Mouse (Mus musculus): ENCODE data around the gene Vdr. TPM values are rescaled to one million over a fixed set of nuclear protein-coding genes. Genes with fewer than 3 reads are reported as not detected.

Gene Vdr
- polyA plus RNA-seq (2015; fragmentation: Nextera tagmentation; extraction: Ambion mirVana), result 20.6 and 22.5 TPM in 2 replicates

GRCm38 (mm10) chr15:97910530-97910929, at the start of gene Vdr:
Vdr (minus strand) TSS chr15:97910630.
- no peak for TF ChIP-seq CTCF (IDR thresholded peaks at IDR 0.05; ENCODE audit: low read depth)
- no peak within 1 kb of the TSS for H3K9ac ChIP-seq (ENCODE audit: low read depth, low read length)
- H3K4me1 ChIP-seq (replicated peaks; ENCODE audit: insufficient read depth, low read length), result peaks cover 17% of the 10 kb centered on the region
- no peak for ATAC-seq (replicated peaks; ENCODE audit: low FRiP score, low read depth)
- no peaks in the 10 kb centered on the region for H3K9me3 ChIP-seq (replicated peaks; ENCODE audit: low read length)
- no peak for DNase-seq (ENCODE audit: low spot score)
- H3K4me2 ChIP-seq (ENCODE audit: low read length), result no peak within 1 kb of the TSS
- 94% methylated on average over 2 of the region's 2 CpGs for WGBS
- no peak within 1 kb of the TSS for H3K27ac ChIP-seq
- no peaks in the 10 kb centered on the region for H3K36me3 ChIP-seq (ENCODE audit: insufficient read depth, low read length)
- no peaks in the 10 kb centered on the region for H3K27me3 ChIP-seq (ENCODE audit: insufficient read depth, low read length)
- H3K4me3 ChIP-seq (replicated peaks; ENCODE audit: low read depth, low read length), result no peak within 1 kb of the TSS

- H3K9ac ChIP-seq (ENCODE audit: low read depth, low read length), result no peak overlapping the region
- ATAC-seq (replicated peaks; ENCODE audit: low FRiP score, low read depth), result no peak
Observed at GRCm38 (mm10) chr15:97956416-97956815, 46.0 kb upstream of the Vdr start.

GRCm38 (mm10) chr15:97955742-97956141, 45.3 kb upstream of the Vdr start:
- Histone ChIP-seq H3K9ac (ENCODE audit: low read depth, low read length) (no peak overlapping the region), H3K9me3 (replicated peaks; ENCODE audit: low read length) (no peaks in the 10 kb centered on the region), H3K4me1 (replicated peaks; ENCODE audit: insufficient read depth, low read length) (no peaks in the 10 kb centered on the region), H3K27ac (no peak overlapping the region), H3K27me3 (ENCODE audit: insufficient read depth, low read length) (no peaks in the 10 kb centered on the region), H3K36me3 (ENCODE audit: insufficient read depth, low read length) (no peaks in the 10 kb centered on the region), H3K4me2 (ENCODE audit: low read length) (no peak overlapping the region), H3K4me3 (replicated peaks; ENCODE audit: low read depth, low read length) (no peak overlapping the region)
- 25% methylated on average over 4 of the region's 4 CpGs for WGBS
- no peak for ATAC-seq (replicated peaks; ENCODE audit: low FRiP score, low read depth)
- no peak for TF ChIP-seq CTCF (IDR thresholded peaks at IDR 0.05; ENCODE audit: low read depth)
- no peak for DNase-seq (ENCODE audit: low spot score)

More at GRCm38 (mm10) chr15:97956416-97956815, 46.0 kb upstream of the Vdr start:
- DNase-seq (ENCODE audit: low spot score), result no peak
- no peaks in the 10 kb centered on the region for H3K9me3 ChIP-seq (replicated peaks; ENCODE audit: low read length)
- H3K4me3 ChIP-seq (replicated peaks; ENCODE audit: low read depth, low read length), result no peak overlapping the region
- H3K27me3 ChIP-seq (ENCODE audit: insufficient read depth, low read length), result no peaks in the 10 kb centered on the region
- TF ChIP-seq CTCF (IDR thresholded peaks at IDR 0.05; ENCODE audit: low read depth), result no peak
- no peak overlapping the region for H3K27ac ChIP-seq
- no peak overlapping the region for H3K4me2 ChIP-seq (ENCODE audit: low read length)
- no peaks in the 10 kb centered on the region for H3K4me1 ChIP-seq (replicated peaks; ENCODE audit: insufficient read depth, low read length)
- WGBS, result 78% methylated on average over 11 of the region's 11 CpGs
- no peaks in the 10 kb centered on the region for H3K36me3 ChIP-seq (ENCODE audit: insufficient read depth, low read length)

- ATAC-seq (replicated peaks; ENCODE audit: low FRiP score, low read depth) (no peak), DNase-seq (ENCODE audit: low spot score) (no peak)
- Histone ChIP-seq H3K9me3 (replicated peaks; ENCODE audit: low read length) (no peaks in the 10 kb centered on the region), H3K27me3 (ENCODE audit: insufficient read depth, low read length) (no peaks in the 10 kb centered on the region), H3K4me3 (replicated peaks; ENCODE audit: low read depth, low read length) (no peak overlapping the region), H3K27ac (no peak overlapping the region), H3K4me2 (ENCODE audit: low read length) (no peak overlapping the region), H3K9ac (ENCODE audit: low read depth, low read length) (no peak overlapping the region), H3K36me3 (ENCODE audit: insufficient read depth, low read length) (no peaks in the 10 kb centered on the region), H3K4me1 (replicated peaks; ENCODE audit: insufficient read depth, low read length) (no peaks in the 10 kb centered on the region)
- 70% methylated on average over 1 of the region's 1 CpGs for WGBS
- TF ChIP-seq CTCF (IDR thresholded peaks at IDR 0.05; ENCODE audit: low read depth), result no peak
Observed at GRCm38 (mm10) chr15:97955286-97955685, 44.9 kb upstream of the Vdr start.

- no peaks in the 10 kb centered on the region for H3K4me1 ChIP-seq (replicated peaks; ENCODE audit: insufficient read depth, low read length)
- TF ChIP-seq CTCF (IDR thresholded peaks at IDR 0.05; ENCODE audit: low read depth), result no peak
- no peak overlapping the region for H3K9ac ChIP-seq (ENCODE audit: low read depth, low read length)
- no peak for DNase-seq (ENCODE audit: low spot score)
- H3K27me3 ChIP-seq (ENCODE audit: insufficient read depth, low read length), result no peaks in the 10 kb centered on the region
- H3K4me2 ChIP-seq (ENCODE audit: low read length), result no peak overlapping the region
- 0 out of 2 replicates have a peak, but pooled peaks have one; percentile 13 for ATAC-seq (replicated peaks; ENCODE audit: low FRiP score, low read depth)
- 83% methylated on average over 8 of the region's 8 CpGs for WGBS
- H3K27ac ChIP-seq, result no peak overlapping the region
- no peak overlapping the region for H3K4me3 ChIP-seq (replicated peaks; ENCODE audit: low read depth, low read length)
- H3K9me3 ChIP-seq (replicated peaks; ENCODE audit: low read length), result no peaks in the 10 kb centered on the region
- H3K36me3 ChIP-seq (ENCODE audit: insufficient read depth, low read length), result no peaks in the 10 kb centered on the region
Observed at GRCm38 (mm10) chr15:97954671-97955070, 44.2 kb upstream of the Vdr start.

GRCm38 (mm10) chr15:97952889-97953189, 42.4 kb upstream of the Vdr start:
- no peaks in the 10 kb centered on the region; the same call in 1 of the 2 replicates for H3K4me1 ChIP-seq (replicated peaks; ENCODE audit: insufficient read depth, low read length)
- WGBS, result 66% methylated on average over 4 of the region's 4 CpGs
- H3K4me2 ChIP-seq (ENCODE audit: low read length), result no peak overlapping the region
- no peak for TF ChIP-seq CTCF (IDR thresholded peaks at IDR 0.05; ENCODE audit: low read depth)
- H3K9ac ChIP-seq (ENCODE audit: low read depth, low read length), result no peak overlapping the region
- no peak overlapping the region for H3K4me3 ChIP-seq (replicated peaks; ENCODE audit: low read depth, low read length)
- DNase-seq (ENCODE audit: low spot score) (no peak), ATAC-seq (replicated peaks; ENCODE audit: low FRiP score, low read depth) (peak; percentile 15; the same call in 1 of the 2 replicates)
- no peaks in the 10 kb centered on the region for H3K27me3 ChIP-seq (ENCODE audit: insufficient read depth, low read length)
- no peaks in the 10 kb centered on the region for H3K36me3 ChIP-seq (ENCODE audit: insufficient read depth, low read length)
- no peak overlapping the region for H3K27ac ChIP-seq
- no peaks in the 10 kb centered on the region for H3K9me3 ChIP-seq (replicated peaks; ENCODE audit: low read length)

Measured in kidney, postnatal 0 days (tissue).